Mouse (Mus musculus): Measurements from ENCODE around the gene Gpc2.

DNA sequence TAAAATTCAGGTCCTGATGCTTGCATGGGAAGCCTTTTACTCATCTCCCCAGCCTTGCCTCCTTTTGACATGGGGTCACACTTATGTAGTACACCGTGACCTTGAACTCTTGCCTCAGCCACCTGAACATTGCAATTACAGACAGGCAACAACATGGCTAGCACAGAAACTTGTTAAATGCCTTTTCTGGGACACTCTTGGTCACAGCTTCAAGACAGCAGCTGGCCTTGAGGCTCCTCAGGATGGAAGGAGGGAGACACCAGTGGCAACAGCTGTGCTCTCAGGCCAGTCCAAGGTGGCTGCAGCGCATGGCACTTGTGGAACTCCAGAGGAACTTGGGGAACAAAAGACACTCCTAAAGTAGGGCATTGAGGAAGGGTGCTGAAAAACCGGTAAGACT is 12.7 kb downstream of the Gpc2 start:
- no peak for TF ChIP-seq TAL1 (IDR thresholded peaks at IDR 0.05; ENCODE audit: low read length)
- TF ChIP-seq GATA1 (IDR thresholded peaks at IDR 0.05; ENCODE audit: low read length), result no peak

Measured in erythroblast, embryonic 14.5 days (primary cell).